Mouse (Mus musculus) Patski (cell line): ENCODE results near the gene Tubd1. TPM values are rescaled to one million over a fixed set of nuclear protein-coding genes. Genes with fewer than 3 reads are reported as not detected.

ENCODE experiments used
- ATAC-seq: fragments of 100-300 bp; one replicate; pipeline ENCODE4 v1.8.0; 2021
- CTCF ChIA-PET: fragments of 350-600 bp; sonication (Branson Sonifier 250); formaldehyde crosslinking; loops from one replicate; lab custom pipeline; 2022; ENCODE audit warnings: inconsistent platforms; lab: Charles Lee
- POLR2A ChIA-PET: fragments of 350-600 bp; sonication (Branson Sonifier 250); formaldehyde crosslinking; loops from one replicate; lab custom pipeline; 2022; ENCODE audit warnings: antibody characterized with exemption, inconsistent platforms; lab: Charles Lee
- DNase-seq: peaks from one replicate; pipeline ENCODE4 v3.0.0-alpha.2; 2011; ENCODE audit warnings: low read depth, low spot score
- H3K27me3 ChIP-seq: fragments of 371-371 bp; one replicate; pipeline ENCODE4 v1.5.1; 2021
- CTCF ChIP-seq: fragments of 100-300 bp; IDR thresholded peaks from one replicate; pipeline ENCODE4 v1.5.1; 2021
- in situ Hi-C: fragments of 300-500 bp; cut with MboI; formaldehyde crosslinking; loops from 3 replicates; pipeline ENCODE4 v1.11.1; 2018; ENCODE audit warnings: low pct_unique_long_range_greater_than_20kb, mixed read lengths
- polyA plus RNA-seq: library from polyadenylated mRNA; unstranded; gene quantifications from one replicate; pipeline ENCODE4 v1.2.3, GENCODE M21; 2021

Gene Tubd1
- polyA plus RNA-seq, 1 experiment from 2014 or later: 10.9 TPM

GRCm38 (mm10) chr11:86604732-86605520 lies 60.1 kb downstream of the Tubd1 start:
- DNase-seq: no peak
- TF ChIP-seq CTCF: no peak
- ChIA-PET CTCF (interaction anchor here (1.2 to 2.4 kb wide), 2 partner anchors 23 to 51 kb away, joined by 3 to 9 read pairs; no protein-coding TSS in a partner anchor), POLR2A (interaction anchor here (0.8 to 14.1 kb wide), 6 partner anchors 18 to 47 kb away, joined by 3 to 262 read pairs (median 5); no protein-coding TSS in a partner anchor)
- ATAC-seq: no peak
- no peaks in the 10 kb centered on the region for H3K27me3 ChIP-seq
- in situ Hi-C loops: no loop called here

- no peak for ATAC-seq
- ChIA-PET POLR2A (interaction anchor here (0.6 to 1.3 kb wide), 5 partner anchors 15 to 38 kb away, joined by 3 to 7 read pairs (median 4); no protein-coding TSS in a partner anchor), CTCF (interaction anchor here (1.0 to 1.2 kb wide), 2 partner anchors 11 to 49 kb away, joined by 3 read pairs; no protein-coding TSS in a partner anchor)
- TF ChIP-seq CTCF: no peak
- no peak for DNase-seq
- in situ Hi-C loops: no loop called here
- H3K27me3 ChIP-seq: no peaks in the 10 kb centered on the region
These were observed 62.0 kb downstream of the Tubd1 start for GRCm38 (mm10) chr11:86606621-86607339.

GRCm38 (mm10) chr11:86607808-86608350 lies 63.1 kb downstream of the Tubd1 start:
- POLR2A ChIA-PET: interaction anchor here (0.6 to 2.3 kb wide), 5 partner anchors 14 to 27 kb away, joined by 3 to 9 read pairs (median 4); no protein-coding TSS in a partner anchor
- CTCF ChIA-PET: interaction anchor here (0.9 to 1.5 kb wide), 5 partner anchors 10 to 44 kb away, joined by 3 to 6 read pairs (median 4); no protein-coding TSS in a partner anchor
- DNase-seq: no peak
- TF ChIP-seq CTCF: no peak
- peak; percentile 75 for ATAC-seq
- H3K27me3 ChIP-seq: no peaks in the 10 kb centered on the region
- in situ Hi-C loops: no loop called here

GRCm38 (mm10) chr11:86610239-86610638 lies 65.4 kb downstream of the Tubd1 start:
- ATAC-seq: no peak
- ChIA-PET POLR2A (interaction anchor here (2.3 kb wide), 1 partner anchor 29 kb away, joined by 9 read pairs; no protein-coding TSS in a partner anchor), CTCF (interaction anchor here (0.7 to 1.2 kb wide), 4 partner anchors 12 to 43 kb away, joined by 3 to 5 read pairs (median 4); no protein-coding TSS in a partner anchor)
- no peak for DNase-seq
- in situ Hi-C loops: no loop called here
- TF ChIP-seq CTCF: no peak
- no peaks in the 10 kb centered on the region for H3K27me3 ChIP-seq

GRCm38 (mm10) chr11:86611991-86612390 lies 67.2 kb downstream of the Tubd1 start:
- no peak for ATAC-seq
- ChIA-PET CTCF (no interaction called here), POLR2A (no interaction called here)
- no peaks in the 10 kb centered on the region for H3K27me3 ChIP-seq
- DNase-seq: no peak
- in situ Hi-C loops: no loop called here
- no peak for TF ChIP-seq CTCF

- in situ Hi-C loops: no loop called here
- ATAC-seq (no peak), DNase-seq (no peak)
- POLR2A ChIA-PET: interaction anchor here (1.1 kb wide), 1 partner anchor 10 kb away, joined by 3 read pairs; no protein-coding TSS in a partner anchor
- H3K27me3 ChIP-seq: no peaks in the 10 kb centered on the region
- no peak for TF ChIP-seq CTCF
- CTCF ChIA-PET: interaction anchor here (1.1 kb wide), 1 partner anchor 37 kb away, joined by 3 read pairs; no protein-coding TSS in a partner anchor
These were observed 69.3 kb downstream of the Tubd1 start for GRCm38 (mm10) chr11:86614056-86614530.

- in situ Hi-C loops: no loop called here
- DNase-seq (no peak), ATAC-seq (no peak)
- no peaks in the 10 kb centered on the region for H3K27me3 ChIP-seq
- ChIA-PET CTCF (no interaction called here), POLR2A (interaction anchor here (1.0 to 1.3 kb wide), 2 partner anchors 9 to 34 kb away, joined by 3 to 4 read pairs; no protein-coding TSS in a partner anchor)
- TF ChIP-seq CTCF: no peak
These were observed 69.8 kb downstream of the Tubd1 start for GRCm38 (mm10) chr11:86614607-86615006.

Other genes with a start within 250 kb of the Tubd1 start
- 27.4 TPM for gene Med13, start 187.4 kb upstream of the Tubd1 start, polyA plus RNA-seq
- 34.3 TPM for gene Rnft1, start 60.3 kb upstream of the Tubd1 start, polyA plus RNA-seq
- gene Rps6kb1, start 186 bp upstream of the Tubd1 start, polyA plus RNA-seq: 39.2 TPM
- gene Vmp1, start 138.8 kb downstream of the Tubd1 start, polyA plus RNA-seq: 443 TPM
- 16.2 TPM for gene Ptrh2, start 139.0 kb downstream of the Tubd1 start, polyA plus RNA-seq
- 301 TPM for gene Cltc, start 212.6 kb downstream of the Tubd1 start, polyA plus RNA-seq